Mouse (Mus musculus): ENCODE measurements around the gene Fuca2. TPM values are rescaled to one million over a fixed set of nuclear protein-coding genes. Genes with fewer than 3 reads are reported as not detected.
"Not testable (repeated sequence)": the region's sequence is repeated elsewhere in the genome, so short reads cannot be mapped to it uniquely, and the experiment has no call there.

Gene Fuca2
- 10.3 and 12.1 TPM in 2 replicates for polyA plus RNA-seq (2012; rRNA removed)

DNA sequence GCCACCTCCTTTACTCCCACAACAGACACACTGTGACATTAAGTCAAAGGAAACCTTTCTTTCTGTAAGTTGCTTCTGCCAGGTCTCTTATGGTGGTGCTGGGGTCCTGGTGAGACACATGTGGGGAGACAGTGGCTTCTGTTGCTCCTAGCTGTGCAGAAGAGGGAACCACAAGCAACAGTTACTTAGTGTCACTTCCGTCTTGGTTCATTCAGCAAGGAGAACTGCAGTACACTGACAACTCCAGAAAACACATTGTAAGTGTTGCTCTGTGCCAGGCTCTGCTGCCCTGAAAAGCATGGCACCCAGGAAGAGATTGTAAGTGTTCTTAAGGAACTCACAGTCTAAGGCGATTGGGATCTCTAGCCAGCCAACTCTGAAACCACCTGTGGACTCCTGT lies at the start of gene Fuca2:
Gene Fuca2 (plus strand): TSS at position 210 of the 400 bp plus-strand sequence.
- Histone ChIP-seq H3K4me1 (replicated peaks; ENCODE audit: control insufficient read depth, insufficient read depth, low read length) (peaks cover 22% of the 10 kb centered on the region), H3K36me3 (ENCODE audit: control insufficient read depth, insufficient read depth, low read length) (no peaks in the 10 kb centered on the region), H3K27ac (ENCODE audit: control insufficient read depth, insufficient read depth, low read length) (peak within 1 kb of the TSS; percentile 76), H3K4me3 (ENCODE audit: control insufficient read depth, insufficient read depth, low read length) (no peak within 1 kb of the TSS), H3K27me3 (ENCODE audit: control insufficient read depth, insufficient read depth, low read length) (no peaks in the 10 kb centered on the region)
- WGBS = 7% methylated on average over 2 of the region's 2 CpGs
- no peak for TF ChIP-seq CTCF (IDR thresholded peaks at IDR 0.05; ENCODE audit: borderline replicate concordance, control insufficient read depth, extremely low read depth, insufficient read depth, low read length, poor library complexity)
- no peak for TF ChIP-seq POLR2A (IDR thresholded peaks at IDR 0.05; ENCODE audit: control insufficient read depth, extremely low read depth, insufficient read depth, low read length, poor library complexity)
- peak; percentile 33 for DNase-seq

DNA sequence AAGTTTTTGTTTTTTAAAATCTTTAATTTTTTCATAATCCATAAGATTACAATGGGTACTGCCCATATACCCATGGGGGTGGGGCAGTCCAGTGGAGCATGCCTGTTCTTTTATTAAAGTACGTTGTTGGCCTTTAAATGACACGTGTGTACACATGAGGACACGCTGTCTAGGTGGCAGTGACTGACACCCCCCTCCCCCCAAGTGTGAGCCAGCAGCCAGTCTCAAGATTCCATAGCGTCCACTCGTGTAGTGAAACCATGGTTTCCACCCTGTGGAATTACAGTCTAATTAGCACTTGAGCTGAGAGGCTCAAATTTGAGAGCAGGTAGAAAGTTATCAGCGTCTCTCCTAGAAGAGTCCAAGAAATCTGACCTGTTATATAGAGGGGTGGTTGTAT lies 47.7 kb upstream of the Fuca2 start:
- peaks cover 3% of the 10 kb centered on the region for H3K4me1 ChIP-seq (replicated peaks; ENCODE audit: control insufficient read depth, insufficient read depth, low read length)
- WGBS = 96% methylated on average over 6 of the region's 6 CpGs
- H3K36me3 ChIP-seq (ENCODE audit: control insufficient read depth, insufficient read depth, low read length) = no peaks in the 10 kb centered on the region
- no peak for DNase-seq
- TF ChIP-seq CTCF (IDR thresholded peaks at IDR 0.05; ENCODE audit: borderline replicate concordance, control insufficient read depth, extremely low read depth, insufficient read depth, low read length, poor library complexity) = no peak
- no peak for TF ChIP-seq POLR2A (IDR thresholded peaks at IDR 0.05; ENCODE audit: control insufficient read depth, extremely low read depth, insufficient read depth, low read length, poor library complexity)
- H3K4me3 ChIP-seq (ENCODE audit: control insufficient read depth, insufficient read depth, low read length) = no peak overlapping the region
- H3K27me3 ChIP-seq (ENCODE audit: control insufficient read depth, insufficient read depth, low read length) = no peaks in the 10 kb centered on the region
- H3K27ac ChIP-seq (ENCODE audit: control insufficient read depth, insufficient read depth, low read length) = no peak overlapping the region

DNA sequence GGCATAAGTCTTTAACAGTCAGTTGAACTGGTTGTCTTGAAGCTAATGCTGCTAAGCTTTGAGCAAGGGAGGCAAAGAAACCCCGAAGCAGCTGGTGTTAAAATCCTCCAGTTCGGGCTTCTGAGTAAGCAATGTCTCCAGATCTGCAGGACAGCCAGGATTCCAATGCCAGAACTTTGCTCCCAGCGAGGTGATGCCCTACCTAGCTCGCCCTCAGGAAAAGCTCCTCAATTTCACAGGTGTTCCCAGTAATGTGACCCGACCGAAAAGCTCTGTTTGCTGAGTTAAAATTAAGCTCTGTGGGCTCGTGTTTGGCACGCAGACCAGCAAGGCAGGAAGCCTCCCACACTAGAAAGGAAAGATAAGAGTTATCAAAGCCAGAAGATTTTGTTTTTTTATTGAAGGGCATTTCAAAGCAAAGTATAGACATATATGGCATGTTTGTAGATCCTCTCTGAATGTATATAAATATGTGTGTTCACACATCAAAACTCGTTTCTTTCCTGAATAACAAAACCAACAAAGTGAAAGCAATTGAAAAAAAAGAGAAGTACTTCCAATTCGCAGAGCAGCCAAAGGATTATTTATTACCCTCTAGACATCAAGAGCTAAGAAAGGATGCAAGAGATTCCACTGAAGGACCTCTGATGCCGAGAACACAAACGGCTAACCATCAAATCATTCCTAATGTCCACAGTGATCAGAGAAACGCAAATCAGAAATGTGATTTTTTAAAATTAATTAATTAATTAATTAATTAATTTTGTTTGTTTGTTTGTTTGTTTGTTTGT lies 45.9 kb upstream of the Fuca2 start:
- whole genome bisulfite sequencing = 14% methylated on average over 13 of the region's 13 CpGs
- no peak for DNase-seq
- Histone ChIP-seq H3K4me1 (replicated peaks; ENCODE audit: control insufficient read depth, insufficient read depth, low read length) (no peaks in the 10 kb centered on the region), H3K27ac (ENCODE audit: control insufficient read depth, insufficient read depth, low read length) (no peak overlapping the region), H3K36me3 (ENCODE audit: control insufficient read depth, insufficient read depth, low read length) (no peaks in the 10 kb centered on the region), H3K4me3 (ENCODE audit: control insufficient read depth, insufficient read depth, low read length) (no peak overlapping the region), H3K27me3 (ENCODE audit: control insufficient read depth, insufficient read depth, low read length) (no peaks in the 10 kb centered on the region)
- TF ChIP-seq CTCF (IDR thresholded peaks at IDR 0.05; ENCODE audit: borderline replicate concordance, control insufficient read depth, extremely low read depth, insufficient read depth, low read length, poor library complexity) (no peak), POLR2A (IDR thresholded peaks at IDR 0.05; ENCODE audit: control insufficient read depth, extremely low read depth, insufficient read depth, low read length, poor library complexity) (no peak)

DNA sequence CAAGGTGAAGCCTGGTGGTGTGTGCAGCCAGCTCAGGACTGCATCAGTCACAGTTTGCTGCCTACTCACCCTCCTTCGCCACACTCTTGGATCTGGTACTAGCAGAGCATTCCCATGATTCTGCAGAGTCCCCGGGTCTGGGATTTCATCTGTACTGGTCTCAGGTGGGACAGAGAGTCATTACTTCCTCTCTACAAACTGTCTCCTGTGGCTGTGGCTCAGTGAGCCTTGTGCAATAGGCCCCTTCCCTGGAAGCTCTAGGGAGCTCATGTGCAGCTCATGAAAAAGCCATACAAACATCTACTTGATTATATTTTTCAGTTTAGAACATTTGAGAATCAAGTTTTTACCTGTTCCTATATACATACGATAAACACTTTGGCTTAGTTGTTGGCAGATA lies 35.0 kb upstream of the Fuca2 start:
- not testable (repeated sequence) for H3K27ac ChIP-seq (ENCODE audit: control insufficient read depth, insufficient read depth, low read length); DNase-seq; H3K4me3 ChIP-seq (ENCODE audit: control insufficient read depth, insufficient read depth, low read length); H3K27me3 ChIP-seq (ENCODE audit: control insufficient read depth, insufficient read depth, low read length); H3K4me1 ChIP-seq (replicated peaks; ENCODE audit: control insufficient read depth, insufficient read depth, low read length); H3K36me3 ChIP-seq (ENCODE audit: control insufficient read depth, insufficient read depth, low read length)
- 85% methylated on average over 3 of the region's 3 CpGs for WGBS

DNA sequence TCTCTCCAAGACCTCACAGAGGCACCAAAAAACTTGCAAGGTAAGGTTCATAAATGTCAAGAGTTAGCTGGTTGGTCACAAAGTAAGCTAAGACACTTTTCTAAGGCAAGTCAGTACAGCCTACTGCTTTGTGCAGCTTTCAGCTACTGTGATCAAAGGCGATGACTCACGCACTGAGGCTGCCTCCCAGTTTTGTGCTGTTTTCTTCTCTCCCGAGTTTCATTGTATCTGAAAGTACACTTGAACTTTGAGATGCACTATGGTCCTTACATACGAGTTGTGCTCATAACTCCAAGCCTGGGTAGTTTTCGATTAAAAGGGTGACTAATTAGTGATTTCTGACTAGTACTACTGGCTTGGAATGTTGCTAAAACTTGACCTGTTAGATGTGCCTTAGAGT lies 32.4 kb upstream of the Fuca2 start:
- Histone ChIP-seq H3K36me3 (ENCODE audit: control insufficient read depth, insufficient read depth, low read length) (no peaks in the 10 kb centered on the region), H3K27me3 (ENCODE audit: control insufficient read depth, insufficient read depth, low read length) (no peaks in the 10 kb centered on the region), H3K4me3 (ENCODE audit: control insufficient read depth, insufficient read depth, low read length) (no peak overlapping the region), H3K4me1 (replicated peaks; ENCODE audit: control insufficient read depth, insufficient read depth, low read length) (no peaks in the 10 kb centered on the region), H3K27ac (ENCODE audit: control insufficient read depth, insufficient read depth, low read length) (no peak overlapping the region)
- TF ChIP-seq POLR2A (IDR thresholded peaks at IDR 0.05; ENCODE audit: control insufficient read depth, extremely low read depth, insufficient read depth, low read length, poor library complexity) = no peak
- no peak for TF ChIP-seq CTCF (IDR thresholded peaks at IDR 0.05; ENCODE audit: borderline replicate concordance, control insufficient read depth, extremely low read depth, insufficient read depth, low read length, poor library complexity)
- 72% methylated on average over 5 of the region's 5 CpGs for WGBS
- DNase-seq = no peak

DNA sequence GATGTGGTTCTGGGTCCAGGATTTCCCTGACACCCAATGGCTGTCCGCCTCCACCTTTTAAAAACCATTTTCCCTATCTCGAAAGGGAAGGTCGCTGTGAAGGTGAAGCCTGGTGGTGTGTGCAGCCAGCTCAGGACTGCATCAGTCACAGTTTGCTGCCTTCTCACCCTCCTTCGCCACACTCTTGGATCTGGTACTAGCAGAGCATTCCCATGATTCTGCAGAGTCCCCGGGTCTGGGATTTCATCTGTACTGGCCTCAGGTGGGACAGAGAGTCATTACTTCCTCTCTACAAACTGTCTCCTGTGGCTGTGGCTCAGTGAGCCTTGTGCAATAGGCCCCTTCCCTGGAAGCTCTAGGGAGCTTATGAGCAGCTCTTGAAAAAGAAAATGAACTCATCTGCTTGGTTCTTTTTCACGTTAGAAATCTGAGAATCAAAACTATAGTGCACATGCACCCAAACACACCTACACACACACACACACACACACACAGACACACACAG lies 31.3 kb upstream of the Fuca2 start:
- WGBS = 68% methylated on average over 6 of the region's 6 CpGs
- not testable (repeated sequence) for H3K27ac ChIP-seq (ENCODE audit: control insufficient read depth, insufficient read depth, low read length); H3K27me3 ChIP-seq (ENCODE audit: control insufficient read depth, insufficient read depth, low read length); DNase-seq; H3K4me3 ChIP-seq (ENCODE audit: control insufficient read depth, insufficient read depth, low read length); H3K4me1 ChIP-seq (replicated peaks; ENCODE audit: control insufficient read depth, insufficient read depth, low read length); H3K36me3 ChIP-seq (ENCODE audit: control insufficient read depth, insufficient read depth, low read length)

DNA sequence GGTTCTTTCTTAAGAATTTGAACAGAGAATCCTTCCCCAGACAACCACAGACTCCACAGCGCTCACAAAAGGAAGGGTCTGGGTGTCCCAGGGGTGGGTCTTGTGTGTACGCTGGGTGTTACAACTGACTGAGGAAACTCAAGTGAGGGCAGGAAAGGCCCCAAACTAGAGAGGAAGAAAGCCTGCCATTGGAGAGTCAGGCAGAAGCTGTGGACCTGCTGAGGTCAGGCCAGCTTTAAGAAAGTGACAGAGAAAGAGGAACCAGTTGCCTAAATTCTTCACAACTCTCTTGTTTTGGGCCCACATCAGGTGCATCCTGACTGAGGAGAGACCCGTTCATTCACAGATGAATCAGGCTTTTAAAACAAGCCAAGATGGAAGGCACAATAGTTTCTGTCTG lies 29.1 kb upstream of the Fuca2 start:
- 48% methylated on average over 3 of the region's 3 CpGs for WGBS
- no peaks in the 10 kb centered on the region for H3K36me3 ChIP-seq (ENCODE audit: control insufficient read depth, insufficient read depth, low read length)
- DNase-seq = no peak
- H3K27me3 ChIP-seq (ENCODE audit: control insufficient read depth, insufficient read depth, low read length) = no peaks in the 10 kb centered on the region
- peaks cover 15% of the 10 kb centered on the region for H3K4me1 ChIP-seq (replicated peaks; ENCODE audit: control insufficient read depth, insufficient read depth, low read length)
- no peak overlapping the region for H3K27ac ChIP-seq (ENCODE audit: control insufficient read depth, insufficient read depth, low read length)
- TF ChIP-seq CTCF (IDR thresholded peaks at IDR 0.05; ENCODE audit: borderline replicate concordance, control insufficient read depth, extremely low read depth, insufficient read depth, low read length, poor library complexity) (no peak), POLR2A (IDR thresholded peaks at IDR 0.05; ENCODE audit: control insufficient read depth, extremely low read depth, insufficient read depth, low read length, poor library complexity) (no peak)
- no peak overlapping the region for H3K4me3 ChIP-seq (ENCODE audit: control insufficient read depth, insufficient read depth, low read length)

Data from thymus, adult 2 months (tissue).